Mouse (Mus musculus) stomach, postnatal 0 days (tissue): ENCODE measurements around the gene Prps2.
A peak's percentile ranks its signal among the peaks of the same experiment; 100 is the strongest.

ENCODE experiments used
- CTCF ChIP-seq: IDR thresholded peaks from 2 replicates; pipeline ENCODE4 v1.5.1; 2016; ENCODE audit warnings: antibody characterized with exemption, low read depth, mild to moderate bottlenecking, moderate library complexity
- EP300 ChIP-seq: optimal IDR thresholded peaks from 2 replicates; pipeline ENCODE3; 2016; ENCODE audit warnings: antibody characterized with exemption

- peak; percentile 56 for TF ChIP-seq CTCF
- no peak for TF ChIP-seq EP300
These were observed 25.1 kb downstream of the Prps2 start for GRCm38 (mm10) chrX:167357415-167357814.
